Mouse (Mus musculus): ENCODE data around the gene Gm20388.

Gene Gm20388

DNA sequence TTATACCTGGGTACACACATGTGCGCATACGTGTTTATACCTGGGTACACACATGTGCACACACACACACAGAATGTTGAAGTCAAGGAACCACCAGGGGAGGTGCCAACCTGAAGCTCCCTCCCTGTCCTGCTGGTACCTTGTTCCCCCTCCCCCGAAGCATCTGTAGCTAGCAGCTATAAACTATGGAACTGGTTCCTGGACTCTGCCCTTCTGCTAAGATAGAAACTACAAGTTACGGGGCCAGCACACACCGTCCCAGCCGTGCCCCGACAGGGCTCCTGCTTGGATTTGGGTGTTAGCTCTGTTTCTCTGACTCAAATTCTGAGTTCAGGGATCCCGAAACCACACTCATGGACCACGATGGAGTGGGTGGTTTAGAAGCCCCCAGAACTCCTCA, 2269.5 kb downstream of the Gm20388 start:
- DNase-seq = no peak

DNA sequence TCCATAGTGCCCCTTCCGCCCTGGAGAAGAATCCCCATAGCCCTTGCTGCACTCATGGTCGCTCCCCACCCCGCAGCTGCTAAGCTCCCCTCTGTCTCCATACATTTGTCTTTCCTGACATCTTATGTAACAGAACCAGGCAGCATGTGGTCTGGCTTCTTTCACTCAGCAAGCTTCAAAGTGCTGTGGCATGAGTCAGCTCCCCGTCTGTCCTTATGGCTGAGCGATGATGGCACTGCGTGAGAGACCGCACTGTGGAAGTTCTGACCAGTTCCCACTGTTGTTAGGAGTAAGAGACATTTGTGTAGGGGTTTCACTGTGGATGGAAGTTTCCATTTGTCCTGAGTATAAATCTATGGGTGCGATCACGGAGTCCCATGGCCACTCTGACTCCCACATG, 2270.8 kb downstream of the Gm20388 start:
- no peak for DNase-seq

DNA sequence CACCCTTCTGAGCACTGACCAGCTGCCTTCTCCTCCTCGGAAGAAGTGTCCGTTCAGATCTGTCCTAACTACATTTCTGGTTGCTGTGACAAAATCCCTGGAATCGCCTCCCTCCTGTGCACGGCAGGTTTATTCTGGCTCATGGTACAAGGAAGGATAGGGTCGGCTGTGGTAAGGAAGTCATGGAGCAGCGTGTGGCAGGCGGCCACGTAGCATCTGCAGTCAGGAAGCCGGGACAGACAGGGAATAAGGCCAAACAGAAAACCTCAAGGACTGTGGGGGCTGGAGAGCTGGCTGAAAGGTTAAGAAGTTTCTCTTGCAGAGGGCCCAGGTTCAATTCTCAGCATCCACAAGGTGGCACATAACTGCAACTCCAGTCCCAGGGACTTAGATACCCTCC, 2271.3 kb downstream of the Gm20388 start:
- DNase-seq = no peak

DNA sequence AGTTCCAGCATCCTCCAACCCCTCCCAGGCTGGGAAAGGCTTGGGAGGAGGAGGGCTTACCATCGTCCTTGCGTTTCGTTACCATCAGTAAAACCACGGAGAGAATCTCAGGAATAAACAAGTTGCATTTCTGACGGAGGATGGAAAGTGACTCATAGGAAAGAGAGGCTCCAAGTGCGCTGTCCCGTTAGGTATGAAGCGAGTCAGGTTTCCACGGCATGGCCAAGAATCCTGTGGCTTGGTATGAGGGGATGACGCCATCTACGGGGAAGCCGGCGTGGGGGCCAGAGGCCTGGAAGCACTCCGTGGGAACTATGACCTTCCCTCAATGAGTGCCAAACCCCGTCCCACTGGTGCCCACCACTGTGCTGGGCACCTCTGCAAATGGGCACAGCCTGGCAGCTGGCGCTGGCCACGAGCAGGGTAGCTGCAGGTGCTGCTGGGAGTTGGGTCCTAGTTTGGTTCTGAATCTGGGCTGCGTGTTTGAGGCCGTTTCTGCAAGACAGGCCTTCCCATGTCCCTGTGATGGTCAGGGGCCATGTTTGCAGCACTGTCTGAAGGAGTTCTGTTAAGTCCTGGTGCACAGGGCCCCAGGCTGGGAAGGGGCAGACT, 2275.8 kb downstream of the Gm20388 start:
- DNase-seq = no peak

DNA sequence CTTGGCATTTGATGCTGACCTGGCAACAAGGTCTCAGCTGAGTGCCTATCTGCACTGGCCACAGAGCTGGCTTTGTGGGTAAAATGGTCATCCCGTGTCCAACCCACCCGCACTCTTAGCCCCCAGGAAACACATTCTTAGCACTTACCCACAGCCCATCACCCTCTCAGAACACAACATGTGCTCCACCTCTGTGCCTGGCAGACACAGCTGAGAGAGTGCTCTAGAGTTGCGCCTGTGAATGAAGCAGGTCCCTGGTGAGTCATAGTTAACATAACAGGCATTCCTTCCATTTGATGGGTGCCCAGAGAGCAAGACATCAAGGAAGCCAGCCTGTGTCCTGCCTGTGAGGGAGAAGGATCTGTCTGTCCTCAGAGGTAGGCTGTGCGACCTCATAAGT, 2276.6 kb downstream of the Gm20388 start:
- no peak for DNase-seq

DNA sequence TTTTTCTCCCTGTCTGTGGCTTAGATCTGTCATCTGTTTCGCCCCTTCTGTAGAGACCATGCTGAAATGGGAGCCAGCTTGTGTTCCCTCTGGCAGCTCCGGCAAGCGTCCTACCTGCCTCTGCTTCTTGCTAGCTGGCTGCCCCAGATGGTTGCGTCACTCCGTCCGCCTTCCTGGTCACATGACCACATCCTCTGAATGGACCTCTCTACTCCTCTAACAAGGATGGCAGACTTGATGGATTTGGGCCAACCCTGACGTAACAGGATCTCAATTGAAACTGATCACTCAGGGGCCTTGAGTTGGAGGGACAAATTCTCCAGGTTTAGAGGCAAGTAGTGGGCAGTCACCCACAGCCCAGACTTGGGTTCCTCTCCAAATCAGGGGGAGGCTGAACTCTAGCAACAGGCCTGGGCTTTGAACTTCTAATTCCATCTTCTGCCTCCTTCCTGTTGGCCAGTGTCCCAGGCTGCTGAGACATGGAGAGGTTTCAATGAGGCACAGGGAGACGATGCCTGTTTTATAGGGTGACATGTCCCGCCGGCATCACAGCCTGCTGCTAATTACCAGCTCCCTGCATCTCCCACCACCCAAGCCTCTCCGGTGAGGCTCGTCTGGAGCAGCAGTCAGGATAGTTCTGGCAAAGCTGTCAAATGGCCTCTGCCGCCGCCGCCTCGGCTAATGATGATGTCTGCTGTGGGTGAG, 2279.9 kb downstream of the Gm20388 start:
- DNase-seq = no peak

DNA sequence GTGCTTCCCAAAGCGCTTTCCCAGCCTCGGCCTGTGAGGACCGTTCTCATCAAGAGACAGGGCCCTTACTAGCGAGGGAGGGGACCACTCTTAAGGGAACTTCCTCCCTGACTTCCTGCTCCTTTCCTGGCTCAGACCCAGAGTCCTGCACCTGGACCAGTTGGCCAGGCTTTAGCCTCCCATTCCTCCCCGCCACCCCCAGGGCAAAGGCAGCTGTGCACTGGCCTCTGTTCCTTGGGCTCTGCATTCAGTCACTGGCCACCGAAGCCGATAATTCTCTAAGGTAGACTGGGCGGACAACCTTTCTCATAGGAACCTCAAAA, 2280.4 kb downstream of the Gm20388 start:
- no peak for DNase-seq

DNA sequence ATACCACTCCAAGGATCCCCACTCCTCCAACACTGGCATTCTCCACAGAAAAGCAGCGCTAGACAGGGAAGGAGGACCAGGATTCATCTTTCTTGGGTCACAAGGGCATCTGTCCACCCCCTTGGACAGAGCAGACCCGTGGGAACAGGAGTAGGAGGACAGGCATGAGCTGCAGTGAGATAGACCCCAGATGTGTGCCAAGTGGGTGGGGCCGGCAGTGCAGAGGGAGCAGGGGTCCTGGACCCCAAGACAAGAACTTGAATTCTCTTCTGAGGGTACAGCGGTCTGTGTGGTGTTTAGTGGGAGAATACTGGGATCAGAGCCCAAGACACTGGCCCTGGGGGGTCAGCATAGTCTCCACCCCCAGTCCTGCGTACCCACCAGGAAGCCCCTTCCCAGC, 2282.1 kb downstream of the Gm20388 start:
- DNase-seq = no peak

DNA sequence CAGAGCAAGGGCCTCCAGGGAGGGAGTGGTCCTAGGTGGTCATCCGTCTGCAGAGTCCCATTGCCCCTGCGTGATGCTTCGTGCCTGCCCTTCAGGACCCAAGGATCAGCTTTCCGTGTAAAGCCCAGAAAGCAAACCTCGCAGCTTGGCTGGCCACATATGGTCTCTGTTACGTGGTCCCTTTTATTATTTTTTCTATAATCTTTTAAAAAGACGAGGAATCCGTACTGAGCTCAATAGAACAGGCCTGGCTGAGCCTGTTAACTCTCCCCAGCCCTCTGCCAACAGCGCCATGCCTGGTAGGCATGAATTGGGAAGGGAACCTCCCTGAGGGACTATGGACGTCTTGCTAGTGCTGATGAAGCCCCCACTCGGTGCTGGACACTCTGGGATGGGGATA, 2282.9 kb downstream of the Gm20388 start:
- DNase-seq = no peak

DNA sequence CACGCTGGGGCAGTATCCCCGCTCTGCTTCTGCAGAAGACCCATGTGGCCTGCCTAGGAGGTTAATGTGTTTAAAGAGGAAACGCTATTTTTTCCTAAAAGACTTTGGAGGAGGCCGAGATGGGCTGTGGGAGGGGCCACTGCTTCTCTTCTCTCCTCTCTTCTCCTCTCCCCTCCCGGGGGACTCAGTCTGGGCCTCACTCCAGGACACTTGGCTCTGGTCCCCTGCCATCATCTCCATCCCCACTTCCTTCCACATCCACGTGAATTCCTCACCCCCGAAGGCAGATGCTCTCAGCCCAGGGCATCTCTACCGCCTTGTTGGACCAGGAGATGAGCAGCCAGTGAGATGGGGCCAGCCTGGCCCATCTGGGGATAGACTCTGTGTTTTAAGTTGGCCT, 2283.8 kb downstream of the Gm20388 start:
- DNase-seq = peak; percentile 41 to 50

DNA sequence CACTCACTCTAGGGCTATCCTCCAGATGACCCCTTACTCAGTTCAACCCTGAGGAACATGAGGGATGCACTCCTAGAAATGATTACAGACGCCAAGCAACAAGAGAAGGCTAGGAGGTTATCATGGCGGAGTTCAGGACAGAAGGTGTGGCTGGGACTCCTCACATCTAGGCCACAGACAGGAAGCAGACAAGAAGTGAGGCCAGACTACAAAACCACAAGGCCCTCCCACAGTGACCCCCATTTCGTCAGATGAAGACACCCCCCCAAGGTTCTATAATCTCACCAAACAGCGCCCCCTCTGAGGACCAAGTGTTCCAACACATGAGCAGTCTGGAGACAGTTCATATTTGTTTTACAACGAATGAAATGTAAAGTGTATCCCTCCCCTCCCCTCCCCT, 2286.7 kb downstream of the Gm20388 start:
- DNase-seq = no peak

DNA sequence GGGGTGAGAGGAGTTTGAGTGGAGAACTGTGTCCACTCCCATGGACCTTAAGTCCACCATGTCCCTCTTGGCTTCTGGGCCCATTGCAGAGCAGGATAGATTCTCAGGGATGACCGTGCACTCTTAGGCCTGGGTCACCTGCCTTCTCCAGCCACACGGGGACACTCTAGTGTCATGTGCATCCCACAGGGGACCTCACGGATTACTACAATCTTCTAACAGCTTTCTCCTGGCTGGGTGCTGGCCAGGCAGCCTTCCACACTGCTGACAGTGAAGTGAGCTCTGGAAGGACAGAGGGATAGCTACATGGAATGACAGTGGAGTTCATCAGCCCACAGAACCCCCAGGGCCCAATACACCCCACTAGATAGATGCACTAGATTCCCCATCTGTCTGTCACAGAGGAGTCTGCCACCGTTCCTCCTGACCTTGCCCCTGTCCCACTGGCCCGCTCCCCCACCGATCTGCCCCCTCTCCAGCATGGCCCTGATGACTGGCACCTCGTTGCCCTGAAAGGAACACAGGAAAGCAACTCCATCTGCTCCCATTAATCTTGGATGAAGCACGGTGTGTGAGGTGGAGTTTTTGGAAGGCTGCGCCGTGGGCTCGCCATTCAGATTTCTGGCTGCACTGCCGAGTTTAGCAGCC, 2287.9 kb downstream of the Gm20388 start:
- no peak for DNase-seq

DNA sequence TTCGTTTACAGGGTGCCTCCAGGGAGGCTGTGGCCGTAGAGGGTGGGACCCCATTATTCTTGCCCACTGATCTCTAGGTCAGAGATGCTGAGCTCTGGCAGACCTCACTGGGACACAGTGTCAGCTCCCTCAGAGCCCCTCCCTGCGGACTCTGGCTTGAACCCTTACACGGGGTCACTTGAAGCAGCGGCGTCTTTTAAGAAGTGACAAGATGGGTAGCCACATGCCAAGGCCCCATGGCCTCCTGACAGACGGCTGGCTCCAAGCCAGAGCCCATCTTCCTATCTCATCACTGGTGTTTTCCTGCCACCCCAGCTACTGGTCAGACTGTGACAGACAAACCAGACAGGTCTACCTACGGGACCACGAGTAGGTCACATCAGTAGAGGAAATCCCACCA, 2288.6 kb downstream of the Gm20388 start:
- DNase-seq = no peak

DNA sequence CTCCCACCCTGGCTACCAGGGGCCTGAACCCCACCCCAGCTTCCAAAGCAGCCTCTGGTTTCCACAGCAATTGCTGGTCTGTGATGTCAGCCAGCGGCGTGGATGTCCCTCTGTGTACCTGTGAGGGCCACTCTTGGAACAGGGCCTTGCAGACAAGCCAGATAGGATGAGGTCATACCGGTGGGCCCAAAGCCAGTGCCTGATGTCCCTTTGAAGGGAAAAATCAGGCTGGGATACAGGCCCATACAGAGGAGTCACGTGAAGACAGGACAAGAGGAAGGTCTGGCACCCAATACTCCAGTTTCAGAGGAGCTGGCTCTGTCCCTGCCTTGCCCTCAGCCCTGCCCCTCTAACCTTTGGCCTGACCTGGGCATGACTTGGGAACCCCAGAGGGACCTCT, 2289.2 kb downstream of the Gm20388 start:
- DNase-seq = no peak

DNA sequence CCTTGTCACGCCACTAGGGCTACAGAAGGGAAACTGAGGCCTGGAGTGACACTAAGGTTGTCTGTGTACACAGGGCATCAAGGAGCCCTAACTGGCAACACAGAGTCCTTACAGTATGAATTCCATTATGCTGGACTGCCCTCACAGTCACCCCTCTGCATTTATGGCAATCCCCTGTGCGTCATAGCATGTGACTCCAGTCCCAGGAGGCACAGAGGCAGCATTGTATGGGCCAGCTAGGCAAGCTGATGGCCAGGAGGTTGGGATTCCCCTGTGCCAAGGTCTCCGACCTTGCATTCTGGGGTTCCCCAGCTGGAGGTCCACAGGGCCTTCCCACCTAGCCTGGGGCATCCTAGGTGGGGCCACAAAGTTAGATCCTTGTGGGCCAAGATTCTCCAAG, 2300.9 kb downstream of the Gm20388 start:
- no peak for DNase-seq

DNA sequence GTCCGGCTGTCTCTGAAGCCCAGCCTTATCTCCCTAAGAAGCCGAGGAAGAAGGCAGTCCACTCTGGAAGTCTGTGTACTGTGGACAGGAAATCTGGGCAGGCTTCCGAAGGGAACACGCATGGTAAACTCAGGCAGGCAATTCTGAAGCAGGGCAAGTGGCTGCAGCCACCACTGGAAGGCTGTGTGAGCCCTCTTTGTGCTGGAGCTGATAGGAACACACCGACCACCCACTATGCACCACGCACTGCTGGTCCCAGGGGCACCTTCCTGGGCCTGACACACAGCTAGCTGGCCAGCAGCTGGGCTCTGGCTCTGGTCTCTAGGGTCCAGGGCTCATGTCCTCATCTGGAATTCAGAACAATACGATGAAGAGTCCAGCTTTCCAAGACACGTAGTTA, 2305.0 kb downstream of the Gm20388 start:
- no peak for DNase-seq

DNA sequence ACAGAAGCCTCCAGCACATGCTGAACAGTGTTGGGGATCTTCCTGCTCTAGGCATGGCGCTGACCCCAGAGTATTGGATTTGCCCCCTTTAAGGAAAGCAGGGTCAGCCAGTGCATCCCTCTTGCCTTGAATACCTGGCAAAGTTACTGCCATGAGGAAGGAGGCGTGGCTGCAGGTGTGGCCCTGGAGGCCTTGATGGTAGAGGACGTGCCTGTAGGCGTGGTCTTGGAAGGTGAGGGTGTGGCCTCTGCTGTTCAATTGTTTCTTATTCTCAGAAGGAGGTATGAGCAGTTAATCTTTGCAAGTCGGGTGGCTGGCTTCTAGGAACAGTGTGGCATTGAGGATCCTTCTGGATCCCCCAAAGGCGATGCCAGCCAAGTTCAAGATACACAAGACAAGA, 2305.8 kb downstream of the Gm20388 start:
- DNase-seq = no peak

DNA sequence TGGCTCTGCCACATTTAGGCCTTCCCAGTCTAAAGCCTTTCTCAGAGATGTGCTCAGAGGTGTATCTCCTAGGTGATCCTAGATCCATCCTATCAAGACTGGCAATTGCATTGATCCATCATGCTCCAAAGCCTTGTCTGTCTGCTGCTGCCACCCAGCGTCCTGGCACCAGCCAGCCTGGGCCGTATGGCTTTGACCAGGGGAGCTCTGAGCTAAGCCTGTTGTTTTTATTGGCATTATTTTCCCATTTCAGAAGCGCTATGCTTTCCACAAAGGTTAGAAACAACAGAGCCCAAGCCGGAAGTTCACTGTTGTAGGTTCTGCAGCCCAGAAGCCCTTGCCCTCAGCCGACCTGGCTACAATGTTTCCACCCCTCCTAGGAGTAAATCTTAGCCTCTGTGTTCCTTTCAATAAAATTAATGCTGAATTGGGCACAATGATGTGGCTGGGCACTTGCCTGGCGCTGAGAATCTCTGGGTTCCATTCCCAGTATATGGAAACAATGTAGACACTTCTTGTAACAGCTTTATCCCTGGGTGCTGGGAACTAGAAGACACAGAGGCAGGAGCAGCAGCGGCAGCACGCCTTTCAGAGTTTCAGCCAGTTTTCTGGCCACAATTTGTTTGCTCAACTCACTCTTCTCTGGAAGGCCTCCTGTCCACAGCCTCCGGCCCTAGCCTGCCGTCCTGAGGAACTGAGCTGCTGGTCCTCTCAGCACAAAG, 2307.0 kb downstream of the Gm20388 start:
- DNase-seq = no peak

DNA sequence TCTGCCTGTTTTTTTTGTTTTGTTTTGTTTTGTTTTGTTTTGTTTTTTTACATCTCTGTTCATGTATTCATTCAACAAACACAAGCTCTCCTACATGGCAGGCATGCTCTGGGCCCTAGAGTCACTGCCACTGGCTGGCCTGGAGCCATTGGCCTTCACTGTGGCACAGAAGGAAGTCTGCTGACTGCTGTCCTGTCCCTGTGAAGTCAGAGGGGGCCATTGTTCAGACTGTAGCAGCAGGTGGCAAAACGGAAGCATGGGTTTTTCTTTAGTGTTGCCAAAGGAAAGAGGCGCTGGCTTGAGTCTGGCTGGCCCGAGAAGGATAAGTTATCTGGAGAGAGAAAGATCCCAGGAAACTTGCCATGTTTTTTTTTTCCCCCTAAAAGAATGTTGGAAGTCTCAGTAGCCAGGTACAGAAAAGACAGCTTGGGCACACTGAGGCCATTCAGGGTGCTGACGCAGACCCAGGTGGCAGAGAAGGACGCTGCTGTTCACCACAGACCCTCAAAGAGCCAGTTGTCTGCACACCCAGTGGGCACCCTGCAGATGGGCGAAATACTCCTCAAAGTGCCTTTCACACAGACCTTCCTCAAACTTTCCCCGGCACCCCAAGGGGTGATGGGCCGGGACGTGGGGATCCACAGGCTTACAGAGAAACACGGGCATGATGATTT, 2313.5 kb downstream of the Gm20388 start:
- no peak for DNase-seq

DNA sequence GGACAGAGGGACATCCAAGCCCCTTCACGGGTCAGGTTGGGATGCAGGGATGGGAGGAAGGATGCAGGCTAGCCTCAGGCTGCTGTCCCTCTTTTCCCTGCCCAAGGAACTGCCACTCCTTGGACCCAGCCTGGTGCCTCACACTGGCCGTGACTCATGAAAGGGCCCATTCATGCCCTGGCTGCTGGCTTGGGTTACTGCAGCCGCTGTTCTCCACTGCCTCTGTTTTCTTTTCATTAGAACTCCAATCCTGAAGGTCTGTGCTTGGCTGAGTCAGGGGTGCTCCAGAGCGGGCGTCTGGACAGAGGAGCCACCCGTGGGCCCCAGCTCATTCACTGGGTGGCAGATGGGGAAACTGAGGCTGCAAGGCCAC, 2314.0 kb downstream of the Gm20388 start:
- DNase-seq = no peak

DNA sequence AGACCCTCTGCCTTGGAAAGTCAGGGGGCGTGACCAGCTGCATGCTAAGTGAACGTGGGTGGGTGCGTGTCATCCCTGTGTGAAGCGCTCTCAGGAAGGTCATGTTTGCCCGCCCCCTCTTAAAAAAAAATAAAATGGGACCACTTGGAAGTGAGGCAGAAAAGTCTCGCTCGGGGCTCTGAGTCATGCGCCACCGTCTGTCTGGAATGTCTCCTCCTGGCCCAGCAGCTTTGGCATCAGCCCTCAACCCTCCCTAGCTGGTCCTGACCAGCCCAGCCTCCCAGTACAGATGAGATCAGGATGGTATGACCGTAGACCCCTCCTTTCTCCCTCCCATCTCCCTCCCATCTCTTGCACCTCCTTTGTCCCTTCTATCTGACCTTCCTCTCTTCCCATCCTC, 2314.8 kb downstream of the Gm20388 start:
- DNase-seq = no peak

DNA sequence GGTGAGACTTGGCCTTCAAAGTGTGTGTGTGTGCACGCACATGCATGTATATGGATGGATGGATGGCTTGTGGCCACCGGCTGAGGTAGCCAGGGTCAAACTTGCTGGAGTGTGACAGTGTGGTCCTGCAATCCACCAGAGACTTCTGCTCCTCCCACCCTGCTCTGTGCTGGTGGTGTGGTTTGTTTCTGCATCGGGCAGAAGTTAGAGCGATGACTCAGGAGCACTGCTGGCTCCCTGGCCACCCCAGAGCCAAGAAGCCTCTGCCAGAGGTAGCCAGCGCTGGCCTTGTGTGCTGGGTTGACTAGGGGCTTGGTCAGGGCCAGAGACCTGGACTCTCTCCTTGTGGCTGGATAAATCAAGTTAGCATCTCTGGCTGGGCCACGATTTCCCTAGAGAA, 2316.7 kb downstream of the Gm20388 start:
- DNase-seq = no peak

DNA sequence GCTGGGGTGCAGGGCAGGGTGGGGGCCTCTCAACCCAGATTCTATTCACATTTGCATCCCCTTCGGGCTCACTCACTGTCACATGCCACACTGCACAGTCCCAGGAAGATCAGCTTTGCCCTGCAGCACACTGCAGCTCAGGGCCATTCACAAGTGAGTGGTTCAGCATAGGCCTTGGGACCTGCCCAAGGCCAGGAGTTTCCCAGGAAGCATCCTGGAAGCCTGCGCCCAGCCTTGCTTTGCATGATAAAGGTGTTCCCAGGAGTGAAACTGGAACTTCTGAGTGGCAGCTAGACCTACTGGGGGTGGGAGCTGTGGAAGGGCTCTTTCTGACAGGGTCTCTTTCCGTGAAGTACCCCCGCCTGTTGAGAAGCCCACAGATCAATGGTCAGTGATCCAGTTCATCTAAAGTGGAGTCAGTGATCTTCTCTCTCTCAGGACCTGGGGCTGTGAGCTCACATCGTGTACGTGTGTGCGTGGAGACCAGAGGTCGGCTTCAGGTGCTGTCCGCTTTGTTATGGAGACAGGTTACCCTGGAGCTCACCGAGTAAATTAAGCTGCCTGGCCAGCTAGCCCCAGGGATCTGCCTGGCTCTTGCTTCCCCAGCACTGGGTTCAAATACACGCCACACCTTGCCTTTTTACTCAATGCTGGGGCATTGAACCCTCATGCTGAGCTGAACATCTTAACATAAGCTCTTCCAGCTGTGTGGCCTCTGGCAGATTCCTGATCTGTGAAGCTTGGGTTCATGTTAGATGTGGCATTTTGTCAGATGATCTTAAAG, 2318.3 kb downstream of the Gm20388 start:
- no peak for DNase-seq

Data from kidney, adult 8-10 months (tissue).